Mouse (Mus musculus): Measurements from ENCODE around the gene Ftcd. TPM values are rescaled to one million over a fixed set of nuclear protein-coding genes. Genes with fewer than 3 reads are reported as not detected.

The Ftcd gene
- polyA plus RNA-seq, 1 experiment: 0.24 TPM

DNA sequence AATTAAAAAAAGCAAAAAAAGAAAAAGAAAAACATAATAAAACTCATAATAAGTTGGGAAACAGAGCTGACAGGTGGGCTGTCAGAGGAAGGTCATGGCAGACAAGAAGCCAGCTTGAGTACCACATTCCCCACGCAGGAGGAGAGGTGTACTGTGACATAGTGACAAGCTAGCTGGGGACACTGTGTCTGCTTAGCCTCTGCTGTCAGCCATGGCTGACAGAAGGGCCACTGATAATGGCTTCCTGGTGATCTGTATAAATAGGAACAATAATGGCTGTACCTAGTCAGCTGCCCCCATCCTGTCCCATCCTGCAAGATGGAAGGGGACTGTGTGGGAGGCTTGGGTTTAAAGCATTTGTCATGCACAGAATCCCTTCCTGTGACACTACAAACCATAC lies 10.7 kb downstream of the Ftcd start:
- DNase-seq: no peak
- TF ChIP-seq CTCF (IDR thresholded peaks at IDR 0.05; ENCODE audit: insufficient read depth, low read length): no peak
- no peak for TF ChIP-seq POLR2A (IDR thresholded peaks at IDR 0.05; ENCODE audit: borderline replicate concordance, extremely low read depth, low read depth, low read length)
- H3K4me1 ChIP-seq (ENCODE audit: control insufficient read depth, insufficient read depth, low read length): no peaks in the 10 kb centered on the region
- no peak overlapping the region for H3K4me3 ChIP-seq (replicated peaks; ENCODE audit: extremely low read depth, low read depth, low read length)
- WGBS: 34% methylated on average over 1 of the region's 1 CpGs

DNA sequence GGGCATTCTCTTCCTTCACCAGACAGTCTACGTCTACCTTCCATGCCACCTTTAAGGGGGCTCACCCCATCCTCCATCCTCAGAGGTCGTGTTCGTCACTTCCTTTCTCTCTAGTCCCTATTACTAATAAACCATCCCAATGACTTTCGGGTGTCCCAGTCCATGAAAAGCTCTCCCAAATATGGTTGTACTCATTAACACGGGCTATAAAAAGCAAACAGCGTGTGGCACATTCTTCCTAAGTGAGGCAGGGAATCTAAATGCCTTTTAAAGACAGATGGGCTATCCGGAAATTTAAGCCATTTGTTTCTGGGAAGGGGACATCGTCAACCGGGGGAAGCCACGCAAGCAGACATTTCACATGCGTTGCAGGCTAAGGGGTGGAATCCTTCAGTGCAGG lies 14.7 kb downstream of the Ftcd start:
- no peak for DNase-seq
- 67% methylated on average over 11 of the region's 11 CpGs for WGBS
- Histone ChIP-seq H3K4me3 (replicated peaks; ENCODE audit: extremely low read depth, low read depth, low read length) (no peak overlapping the region), H3K4me1 (ENCODE audit: control insufficient read depth, insufficient read depth, low read length) (no peaks in the 10 kb centered on the region)
- TF ChIP-seq CTCF (IDR thresholded peaks at IDR 0.05; ENCODE audit: insufficient read depth, low read length) (no peak), POLR2A (IDR thresholded peaks at IDR 0.05; ENCODE audit: borderline replicate concordance, extremely low read depth, low read depth, low read length) (no peak)

DNA sequence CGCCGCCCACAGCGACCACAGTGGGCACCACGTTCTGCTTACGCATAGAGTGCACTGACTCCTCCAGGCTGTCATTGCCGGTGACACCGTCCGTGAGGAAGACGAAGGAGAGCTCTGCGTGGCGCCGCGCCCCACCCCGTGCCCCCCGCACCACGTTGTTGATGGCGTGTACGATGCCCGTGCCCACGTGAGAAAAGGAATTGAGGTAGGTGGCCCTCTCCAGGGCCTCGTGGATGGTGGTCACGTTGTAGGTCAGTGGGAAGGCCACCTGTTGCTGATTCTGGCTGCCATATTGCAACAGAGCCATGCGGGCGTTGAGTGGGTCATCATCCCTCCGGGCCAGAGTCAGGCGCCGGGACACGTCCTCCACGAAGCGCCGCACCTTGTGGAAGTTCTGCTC lies 20.9 kb downstream of the Ftcd start:
- 91% methylated on average over 31 of the region's 31 CpGs for WGBS
- TF ChIP-seq POLR2A (IDR thresholded peaks at IDR 0.05; ENCODE audit: borderline replicate concordance, extremely low read depth, low read depth, low read length) (no peak), CTCF (IDR thresholded peaks at IDR 0.05; ENCODE audit: insufficient read depth, low read length) (no peak)
- Histone ChIP-seq H3K4me3 (replicated peaks; ENCODE audit: extremely low read depth, low read depth, low read length) (no peak overlapping the region), H3K4me1 (ENCODE audit: control insufficient read depth, insufficient read depth, low read length) (no peaks in the 10 kb centered on the region)
- no peak for DNase-seq

DNA sequence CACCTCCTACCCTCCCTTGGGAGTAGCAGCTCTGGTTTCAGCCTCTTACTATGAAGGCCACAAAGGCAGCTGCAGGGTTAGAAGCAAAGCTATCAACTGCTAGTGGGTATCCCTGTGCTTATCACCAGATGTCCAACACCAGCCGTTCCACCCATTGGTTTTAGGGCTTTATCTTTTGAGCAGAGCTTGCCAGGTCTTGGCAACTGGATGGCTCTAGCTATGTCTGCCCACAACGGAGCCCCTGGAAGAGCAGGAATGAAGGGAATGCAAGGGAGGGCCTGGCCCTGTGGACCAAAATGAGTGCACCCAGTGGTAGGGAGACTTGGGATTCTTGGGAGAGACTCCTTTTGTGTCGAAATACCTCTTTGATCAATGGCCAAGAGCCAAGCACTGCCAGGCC lies 27.2 kb downstream of the Ftcd start:
- no peak for DNase-seq
- Histone ChIP-seq H3K4me3 (replicated peaks; ENCODE audit: extremely low read depth, low read depth, low read length) (no peak overlapping the region), H3K4me1 (ENCODE audit: control insufficient read depth, insufficient read depth, low read length) (no peaks in the 10 kb centered on the region)
- TF ChIP-seq POLR2A (IDR thresholded peaks at IDR 0.05; ENCODE audit: borderline replicate concordance, extremely low read depth, low read depth, low read length) (no peak), CTCF (IDR thresholded peaks at IDR 0.05; ENCODE audit: insufficient read depth, low read length) (no peak)
- 55% methylated on average over 3 of the region's 3 CpGs for WGBS

DNA sequence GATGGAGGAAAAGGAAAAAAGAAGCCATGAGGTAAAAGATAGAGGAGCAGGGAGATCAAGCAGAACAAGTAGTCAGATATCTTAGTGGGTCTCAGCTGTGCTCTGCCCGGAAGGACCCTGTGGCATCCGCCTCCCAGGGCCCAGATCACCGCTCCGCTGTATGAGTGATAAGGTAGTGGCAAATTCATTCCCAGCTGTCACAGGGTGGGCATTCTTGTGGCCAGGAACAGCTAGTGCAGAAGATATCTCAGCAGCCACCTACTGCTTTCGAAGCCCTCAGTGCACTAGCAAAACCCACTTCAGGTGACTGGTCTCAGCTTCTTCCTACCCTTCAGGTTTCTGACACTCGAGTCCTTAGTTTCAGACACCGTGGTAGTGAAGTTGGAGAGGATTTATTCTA lies 37.0 kb downstream of the Ftcd start:
- TF ChIP-seq POLR2A (IDR thresholded peaks at IDR 0.05; ENCODE audit: borderline replicate concordance, extremely low read depth, low read depth, low read length) (no peak), CTCF (IDR thresholded peaks at IDR 0.05; ENCODE audit: insufficient read depth, low read length) (no peak)
- H3K4me1 ChIP-seq (ENCODE audit: control insufficient read depth, insufficient read depth, low read length): no peaks in the 10 kb centered on the region
- no peak for DNase-seq
- H3K4me3 ChIP-seq (replicated peaks; ENCODE audit: extremely low read depth, low read depth, low read length): no peak overlapping the region
- 81% methylated on average over 7 of the region's 7 CpGs for WGBS

DNA sequence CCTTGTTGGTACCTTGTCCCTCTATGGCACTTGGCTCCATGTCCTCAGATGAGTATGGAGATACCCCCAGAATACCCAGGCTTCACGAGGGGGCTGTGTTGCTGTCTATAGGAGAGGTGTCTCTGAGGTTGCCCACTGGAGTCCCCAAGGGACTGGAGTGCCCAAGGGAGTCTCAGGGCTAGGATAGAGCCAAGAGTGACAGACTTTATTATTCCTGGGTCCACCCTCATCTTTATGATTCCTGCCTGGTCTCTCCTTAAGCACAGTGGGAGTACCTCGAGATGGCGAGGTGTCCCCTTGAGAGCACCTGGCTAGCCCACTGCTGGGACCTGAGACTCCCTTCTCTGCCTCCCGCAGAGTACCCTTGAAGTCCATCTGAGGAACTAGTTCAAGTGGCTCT lies 47.0 kb downstream of the Ftcd start:
- Histone ChIP-seq H3K4me3 (replicated peaks; ENCODE audit: extremely low read depth, low read depth, low read length) (peak overlapping the region; percentile 72), H3K4me1 (ENCODE audit: control insufficient read depth, insufficient read depth, low read length) (no peaks in the 10 kb centered on the region; the same call in 1 of the 2 replicates)
- no peak for DNase-seq
- TF ChIP-seq CTCF (IDR thresholded peaks at IDR 0.05; ENCODE audit: insufficient read depth, low read length) (no peak), POLR2A (IDR thresholded peaks at IDR 0.05; ENCODE audit: borderline replicate concordance, extremely low read depth, low read depth, low read length) (no peak)
- 55% methylated on average over 4 of the region's 4 CpGs for WGBS

DNA sequence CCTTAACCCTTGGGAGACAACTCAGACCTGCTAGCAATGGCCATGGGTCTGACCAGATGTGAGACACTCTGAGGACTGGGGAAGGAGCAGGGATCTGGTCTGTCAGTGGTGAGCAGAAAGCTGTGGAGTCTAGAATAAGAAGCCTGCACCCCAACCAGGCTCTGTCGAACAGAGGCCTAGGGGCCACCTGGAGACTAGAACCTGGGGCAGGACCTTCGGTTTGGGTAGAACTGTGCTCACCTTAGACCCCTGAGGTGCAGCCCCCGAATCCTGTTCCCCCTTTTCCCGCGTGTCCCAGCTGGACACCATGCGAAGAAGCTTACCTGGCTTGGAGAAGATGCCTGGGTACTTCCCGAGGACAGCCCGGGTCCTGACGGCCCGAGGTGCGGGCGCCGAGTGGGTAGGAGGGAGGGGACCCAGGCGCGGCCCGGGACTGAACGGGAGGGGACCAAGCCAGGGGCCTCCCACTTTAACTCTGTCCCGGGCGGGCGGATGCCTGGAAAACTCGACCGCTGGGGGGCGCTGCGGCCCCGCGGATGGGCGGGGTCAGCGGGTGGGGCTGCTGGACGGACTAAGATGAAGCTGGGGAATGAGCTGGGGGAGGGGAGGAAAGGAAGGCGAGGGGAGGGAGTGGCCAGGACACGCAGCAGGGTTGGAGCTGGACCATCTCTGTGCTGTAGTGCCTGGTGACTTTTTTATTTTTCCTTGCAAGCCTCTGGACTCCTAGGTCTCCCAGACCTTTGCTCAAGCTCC lies 47.7 kb downstream of the Ftcd start, which contains the start of gene Col6a2:
Gene Col6a2 (minus strand): TSS at position 703 of the 753 bp plus-strand sequence.
- WGBS: 2% methylated on average over 28 of the region's 31 CpGs
- H3K4me3 ChIP-seq (replicated peaks; ENCODE audit: extremely low read depth, low read depth, low read length): peak within 1 kb of the TSS; percentile 72
- peak; percentile 81 for DNase-seq
- peak; percentile 23; the same call in 1 of the 2 replicates for TF ChIP-seq CTCF (IDR thresholded peaks at IDR 0.05; ENCODE audit: insufficient read depth, low read length)
- TF ChIP-seq POLR2A (IDR thresholded peaks at IDR 0.05; ENCODE audit: borderline replicate concordance, extremely low read depth, low read depth, low read length): peak; percentile 47; the same call in 1 of the 2 replicates
- no peaks in the 10 kb centered on the region; the same call in 1 of the 2 replicates for H3K4me1 ChIP-seq (ENCODE audit: control insufficient read depth, insufficient read depth, low read length)

DNA sequence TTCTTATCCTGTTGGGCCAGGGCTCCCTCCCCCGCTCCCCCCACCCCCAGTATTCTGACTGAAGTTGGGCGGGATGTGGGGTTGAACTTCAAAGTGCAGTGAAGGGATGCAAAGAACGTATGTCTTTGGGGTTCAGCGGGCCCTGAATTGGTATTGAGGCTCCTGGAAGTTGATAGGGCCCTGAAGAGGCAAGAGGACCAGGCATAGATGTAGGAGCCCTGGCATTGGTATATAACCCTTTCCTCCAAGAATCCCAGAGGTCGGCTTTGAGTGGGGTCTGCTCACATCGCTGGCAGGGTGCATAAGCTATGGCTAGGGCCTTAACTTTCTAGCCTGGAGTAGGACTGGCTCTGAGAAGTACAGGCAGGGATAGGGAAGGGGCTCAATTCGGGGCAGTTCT lies 48.3 kb downstream of the Ftcd start:
- no peaks in the 10 kb centered on the region; the same call in 1 of the 2 replicates for H3K4me1 ChIP-seq (ENCODE audit: control insufficient read depth, insufficient read depth, low read length)
- H3K4me3 ChIP-seq (replicated peaks; ENCODE audit: extremely low read depth, low read depth, low read length): no peak overlapping the region
- DNase-seq: no peak
- TF ChIP-seq POLR2A (IDR thresholded peaks at IDR 0.05; ENCODE audit: borderline replicate concordance, extremely low read depth, low read depth, low read length) (no peak), CTCF (IDR thresholded peaks at IDR 0.05; ENCODE audit: insufficient read depth, low read length) (no peak)
- WGBS: 30% methylated on average over 6 of the region's 7 CpGs

DNA sequence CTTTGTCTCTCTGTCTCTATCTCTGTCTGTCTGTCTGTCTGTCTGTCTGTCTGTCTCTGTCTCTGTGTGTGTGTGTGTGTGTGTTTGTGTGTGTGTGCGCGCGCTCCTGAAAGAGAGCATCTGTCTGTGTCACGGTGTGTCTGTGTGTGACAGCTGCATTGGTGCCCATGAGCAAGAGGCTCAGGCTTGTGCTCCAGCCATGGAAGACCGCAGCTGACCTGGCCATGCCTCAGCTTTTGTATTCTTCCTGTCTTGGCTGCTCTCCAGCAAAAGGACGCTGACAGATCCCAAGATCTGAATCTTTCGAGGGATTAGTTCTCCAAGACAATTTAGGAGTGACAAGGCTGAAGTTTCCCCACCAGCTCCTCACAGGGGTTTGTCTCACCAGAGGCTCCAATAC lies 49.5 kb downstream of the Ftcd start:
- TF ChIP-seq CTCF (IDR thresholded peaks at IDR 0.05; ENCODE audit: insufficient read depth, low read length) (no peak), POLR2A (IDR thresholded peaks at IDR 0.05; ENCODE audit: borderline replicate concordance, extremely low read depth, low read depth, low read length) (no peak)
- 57% methylated on average over 7 of the region's 7 CpGs for WGBS
- Histone ChIP-seq H3K4me3 (replicated peaks; ENCODE audit: extremely low read depth, low read depth, low read length) (no peak overlapping the region), H3K4me1 (ENCODE audit: control insufficient read depth, insufficient read depth, low read length) (no peaks in the 10 kb centered on the region; the same call in 1 of the 2 replicates)
- no peak for DNase-seq

DNA sequence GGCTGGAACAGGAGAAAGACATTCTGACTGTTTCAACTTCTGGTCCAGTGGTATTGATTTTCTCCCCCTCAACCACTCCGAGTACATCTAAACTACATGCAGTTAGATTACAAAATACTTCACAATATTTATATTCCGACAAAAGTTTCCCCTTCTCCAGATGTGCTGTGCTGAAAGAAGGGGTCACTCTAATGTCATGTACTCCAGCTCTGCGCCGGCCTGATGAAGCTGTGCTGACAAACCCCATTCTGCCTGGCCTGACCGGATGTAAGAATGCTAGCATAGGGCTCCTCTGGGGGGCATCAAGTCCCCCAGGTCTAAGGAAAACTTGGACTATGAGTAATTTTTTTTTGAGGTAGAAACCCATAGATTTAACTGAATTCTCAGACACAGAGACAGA lies 52.3 kb downstream of the Ftcd start:
- no peak overlapping the region for H3K4me3 ChIP-seq (replicated peaks; ENCODE audit: extremely low read depth, low read depth, low read length)
- 74% methylated on average over 5 of the region's 5 CpGs for WGBS
- no peaks in the 10 kb centered on the region; the same call in 1 of the 2 replicates for H3K4me1 ChIP-seq (ENCODE audit: control insufficient read depth, insufficient read depth, low read length)
- DNase-seq: no peak
- TF ChIP-seq CTCF (IDR thresholded peaks at IDR 0.05; ENCODE audit: insufficient read depth, low read length) (no peak), POLR2A (IDR thresholded peaks at IDR 0.05; ENCODE audit: borderline replicate concordance, extremely low read depth, low read depth, low read length) (no peak)

Data from lung, adult 2 months (tissue).